Mouse (Mus musculus) hindbrain, embryonic 11.5 days (tissue): ENCODE data around the gene Setdb1. TPM values are rescaled to one million over a fixed set of nuclear protein-coding genes. Genes with fewer than 3 reads are reported as not detected.
A peak's percentile ranks its signal among the peaks of the same experiment; 100 is the strongest.
"Not testable (repeated sequence)": the region's sequence is repeated elsewhere in the genome, so short reads cannot be mapped to it uniquely, and the experiment has no call there.

Experiments used
- ATAC-seq: fragments of 200-750 bp; cut with Nextera tagmentation; 2 replicates; pipeline ENCODE4 v1.8.0; 2017; ENCODE audit warnings: mild to moderate bottlenecking, moderate TSS enrichment, moderate library complexity; ENCODE audit not compliant: low FRiP score
- DNase-seq: peaks from one replicate; pipeline ENCODE4 v3.0.0-alpha.2; 2015; ENCODE audit warnings: low spot score
- H3K27ac ChIP-seq: fragments of 300-500 bp; sonication (generic); 2 replicates; pipeline ENCODE4 v1.5.1; 2014; ENCODE audit warnings: mild to moderate bottlenecking, low read depth, low read length
- H3K27me3 ChIP-seq: fragments of 300-500 bp; sonication (generic); 2 replicates; pipeline ENCODE4 v1.6.1; 2014; ENCODE audit warnings: mild to moderate bottlenecking, low read length, moderate library complexity, mixed read lengths; ENCODE audit not compliant: control insufficient read depth, insufficient read depth
- H3K36me3 ChIP-seq: fragments of 300-500 bp; sonication (generic); 2 replicates; pipeline ENCODE4 v1.6.1; 2014; ENCODE audit warnings: mild to moderate bottlenecking, low read length, moderate library complexity, mixed read lengths; ENCODE audit not compliant: control insufficient read depth, insufficient read depth
- H3K4me1 ChIP-seq: fragments of 300-500 bp; sonication (generic); replicated peaks from 2 replicates; pipeline ENCODE4 v1.6.1; 2014; ENCODE audit warnings: low read length, mixed read lengths; ENCODE audit not compliant: control insufficient read depth, insufficient read depth
- H3K4me2 ChIP-seq: fragments of 300-500 bp; sonication (generic); replicated peaks from 2 replicates; pipeline ENCODE4 v1.6.1; 2014; ENCODE audit warnings: mild to moderate bottlenecking, low read depth, low read length
- H3K4me3 ChIP-seq: fragments of 300-500 bp; sonication (generic); 2 replicates; pipeline ENCODE4 v1.5.1; 2014; ENCODE audit warnings: low read depth, low read length
- H3K9ac ChIP-seq: fragments of 300-500 bp; sonication (generic); 2 replicates; pipeline ENCODE4 v1.6.1; 2014; ENCODE audit warnings: low read depth, low read length
- H3K9me3 ChIP-seq: fragments of 300-500 bp; sonication (generic); 2 replicates; pipeline ENCODE4 v1.6.1; 2016; ENCODE audit warnings: low read length; ENCODE audit not compliant: control insufficient read depth
- WGBS: fragments of 180-500 bp; shearing (Covaris S2); extraction: QIAGEN DNeasy Blood & Tissue Kit; methylation state at CpG from one replicate; pipeline ENCODE4 v1.1.7; 2014; 5-methylcytosine and 5-hydroxymethylcytosine counted together
- polyA plus RNA-seq: library from polyadenylated mRNA; unstranded; fragments of >200 nt; fragmentation: Nextera tagmentation; extraction: Ambion mirVana; gene quantifications from 2 replicates; pipeline ENCODE4 v1.2.1, GENCODE M21; 2014

Gene Setdb1
- 58.6 and 63.2 TPM in 2 replicates for polyA plus RNA-seq

- DNase-seq (peak; percentile 98), ATAC-seq (peak; percentile 96)
- not testable (repeated sequence) for H3K36me3 ChIP-seq, H3K27me3 ChIP-seq, H3K27ac ChIP-seq, H3K4me1 ChIP-seq, H3K9me3 ChIP-seq
- Histone ChIP-seq H3K4me3 (peak within 1 kb of the TSS; percentile 49), H3K4me2 (peak within 1 kb of the TSS; percentile 36), H3K9ac (peak within 1 kb of the TSS; percentile 57; the same call in 1 of the 2 replicates)
- WGBS: under 1% methylated on average over 28 of the region's 57 CpGs
Measured at GRCm38 (mm10) chr3:95356701-95357449, at the start of gene Setdb1. Gene Setdb1 (minus strand): TSS chr3:95357202.

- DNase-seq: no peak
- 93% methylated on average over 3 of the region's 3 CpGs for WGBS
- ATAC-seq: no peak
Measured at GRCm38 (mm10) chr3:95402741-95403140, 45.7 kb upstream of the Setdb1 start, which contains the start of gene 4930558C23Rik. Gene 4930558C23Rik (minus strand): TSS chr3:95402841.

GRCm38 (mm10) chr3:95394385-95394784 is 37.4 kb upstream of the Setdb1 start:
- no peak overlapping the region for H3K27ac ChIP-seq
- H3K4me3 ChIP-seq: no peak overlapping the region
- no peaks in the 10 kb centered on the region for H3K27me3 ChIP-seq
- H3K9me3 ChIP-seq: no peaks in the 10 kb centered on the region
- WGBS: 90% methylated on average over 4 of the region's 4 CpGs
- no peak overlapping the region for H3K9ac ChIP-seq
- no peak overlapping the region for H3K4me2 ChIP-seq
- DNase-seq (no peak), ATAC-seq (no peak)
- no peaks in the 10 kb centered on the region for H3K36me3 ChIP-seq
- no peaks in the 10 kb centered on the region for H3K4me1 ChIP-seq

More at GRCm38 (mm10) chr3:95402741-95403140, 45.7 kb upstream of the Setdb1 start, which contains the start of gene 4930558C23Rik:
- no peaks in the 10 kb centered on the region for H3K9me3 ChIP-seq
- H3K4me1 ChIP-seq: no peaks in the 10 kb centered on the region
- H3K4me3 ChIP-seq: no peak within 1 kb of the TSS
- no peaks in the 10 kb centered on the region for H3K27me3 ChIP-seq
- no peak within 1 kb of the TSS for H3K27ac ChIP-seq
- no peaks in the 10 kb centered on the region for H3K36me3 ChIP-seq
- no peak within 1 kb of the TSS for H3K9ac ChIP-seq
- no peak within 1 kb of the TSS for H3K4me2 ChIP-seq

DNA sequence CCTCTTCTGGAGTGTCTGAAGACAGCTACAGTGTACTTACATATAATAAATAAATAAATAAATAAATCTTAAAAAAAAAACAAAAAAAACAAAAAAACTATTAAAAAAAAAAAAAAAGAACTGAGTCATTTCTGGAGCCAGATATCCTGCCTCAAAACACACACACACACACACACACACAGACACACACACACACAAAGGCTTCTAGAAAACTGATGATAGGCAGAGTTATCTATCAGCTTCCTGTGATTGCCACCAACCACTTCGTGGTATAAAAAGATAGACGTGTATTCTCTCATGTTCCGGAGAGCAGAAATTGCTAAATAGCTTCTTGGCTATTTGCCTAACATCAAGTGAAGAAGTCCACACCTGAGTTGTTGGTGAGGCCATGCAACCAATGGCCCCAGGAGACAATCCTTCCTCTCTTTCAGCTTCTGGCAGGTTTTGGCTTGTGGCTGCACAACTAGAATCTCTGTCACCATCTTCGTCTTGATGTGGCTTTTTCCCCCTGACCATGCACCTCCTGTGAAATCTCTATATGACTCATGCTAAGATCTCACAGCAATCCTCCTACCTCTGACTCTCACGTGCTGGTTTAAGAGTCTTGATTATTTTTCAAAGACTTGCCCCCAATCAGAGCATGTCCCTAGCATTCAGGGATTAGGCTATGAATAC is 28.5 kb upstream of the Setdb1 start:
- Histone ChIP-seq H3K36me3 (no peaks in the 10 kb centered on the region), H3K4me3 (no peak overlapping the region), H3K27ac (no peak overlapping the region), H3K9ac (no peak overlapping the region), H3K4me2 (no peak overlapping the region), H3K9me3 (no peaks in the 10 kb centered on the region), H3K4me1 (no peaks in the 10 kb centered on the region), H3K27me3 (no peaks in the 10 kb centered on the region)
- no peak for DNase-seq
- WGBS: 89% methylated on average over 5 of the region's 5 CpGs
- ATAC-seq: no peak

DNA sequence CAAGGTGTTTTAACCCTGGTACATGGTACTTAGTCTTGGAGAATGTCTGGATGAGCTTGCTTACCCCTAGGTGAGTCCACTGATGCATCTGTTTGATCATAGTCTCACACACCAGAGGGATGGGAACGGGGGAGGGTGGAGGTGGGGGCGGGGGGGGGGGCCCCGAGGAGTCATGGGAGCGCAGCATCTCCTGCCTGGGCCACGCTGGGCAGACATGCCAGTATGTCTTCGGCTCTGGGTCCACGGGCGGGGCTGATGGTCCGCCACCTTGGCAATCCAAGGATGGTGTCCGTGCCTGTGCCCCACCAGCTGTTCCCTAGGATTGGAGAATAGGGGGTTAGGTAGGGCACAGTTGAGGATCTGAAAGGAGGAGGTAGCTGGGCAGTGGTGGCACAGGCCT is 16.2 kb upstream of the Setdb1 start:
- Histone ChIP-seq H3K9me3 (no peaks in the 10 kb centered on the region), H3K4me3 (no peak overlapping the region), H3K4me1 (no peaks in the 10 kb centered on the region), H3K27ac (no peak overlapping the region), H3K4me2 (no peak overlapping the region), H3K27me3 (no peaks in the 10 kb centered on the region), H3K36me3 (no peaks in the 10 kb centered on the region), H3K9ac (no peak overlapping the region)
- DNase-seq: no peak
- WGBS: 88% methylated on average over 10 of the region's 10 CpGs
- ATAC-seq: no peak

DNA sequence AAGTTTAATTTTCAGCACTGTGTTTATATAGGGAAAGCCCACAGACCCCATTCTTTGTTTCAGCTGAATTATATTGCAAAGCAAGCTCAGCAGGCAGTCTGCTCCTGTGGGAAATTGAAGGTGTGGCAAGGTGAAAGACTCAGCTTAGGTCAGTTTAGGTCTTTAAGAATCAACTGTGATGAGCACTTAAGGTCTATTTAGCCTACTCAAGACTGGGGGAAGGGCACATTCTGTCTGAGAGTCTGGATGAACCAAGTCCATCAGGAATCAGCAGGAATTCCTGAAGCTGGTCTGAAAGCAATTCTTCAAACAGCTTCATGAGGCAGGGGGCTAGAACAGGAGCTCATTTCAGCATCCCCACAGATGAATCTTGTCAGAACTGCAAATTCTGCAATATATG is 13.1 kb upstream of the Setdb1 start:
- Histone ChIP-seq H3K36me3 (no peaks in the 10 kb centered on the region), H3K9ac (no peak overlapping the region), H3K27ac (no peak overlapping the region), H3K4me2 (no peak overlapping the region), H3K9me3 (no peaks in the 10 kb centered on the region), H3K4me3 (no peak overlapping the region), H3K27me3 (no peaks in the 10 kb centered on the region), H3K4me1 (no peaks in the 10 kb centered on the region)
- ATAC-seq (no peak), DNase-seq (no peak)

GRCm38 (mm10) chr3:95360276-95360675 is 3.3 kb upstream of the Setdb1 start:
- 83% methylated on average over 3 of the region's 3 CpGs for WGBS
- DNase-seq, H3K4me3 ChIP-seq, H3K9me3 ChIP-seq, H3K27ac ChIP-seq, H3K27me3 ChIP-seq, H3K36me3 ChIP-seq, H3K9ac ChIP-seq, H3K4me1 ChIP-seq, ATAC-seq, H3K4me2 ChIP-seq: not testable (repeated sequence)

GRCm38 (mm10) chr3:95357746-95358145 is 744 bp upstream of the Setdb1 start:
- Histone ChIP-seq H3K36me3 (peaks cover 3% of the 10 kb centered on the region), H3K9ac (no peak overlapping the region), H3K27me3 (no peaks in the 10 kb centered on the region), H3K4me2 (no peak overlapping the region), H3K9me3 (no peaks in the 10 kb centered on the region), H3K4me3 (no peak overlapping the region), H3K4me1 (no peaks in the 10 kb centered on the region), H3K27ac (no peak overlapping the region)
- 97% methylated on average over 2 of the region's 2 CpGs for WGBS
- ATAC-seq (no peak), DNase-seq (no peak)
